Mouse (Mus musculus) hindbrain, embryonic 10.5 days (tissue): Measurements from ENCODE around the gene Zhx3. TPM values are rescaled to one million over a fixed set of nuclear protein-coding genes. Genes with fewer than 3 reads are reported as not detected.

ENCODE experiments used
- DNase-seq: peaks from one replicate; pipeline ENCODE4 v3.0.0-alpha.2; 2017; ENCODE audit warnings: low spot score
- H3K27ac ChIP-seq: fragments of 300-500 bp; sonication (generic); 2 replicates; pipeline ENCODE4 v1.5.1; 2016; ENCODE audit warnings: mild to moderate bottlenecking, moderate library complexity
- H3K27me3 ChIP-seq: fragments of 300-500 bp; sonication (generic); 2 replicates; pipeline ENCODE4 v1.6.1; 2016; ENCODE audit warnings: mild to moderate bottlenecking; ENCODE audit not compliant: poor library complexity, insufficient read depth, severe bottlenecking
- H3K36me3 ChIP-seq: fragments of 300-500 bp; sonication (generic); 2 replicates; pipeline ENCODE4 v1.6.1; 2016; ENCODE audit warnings: mild to moderate bottlenecking, moderate library complexity
- H3K4me1 ChIP-seq: fragments of 300-500 bp; sonication (generic); replicated peaks from 2 replicates; pipeline ENCODE4 v1.6.1; 2016; ENCODE audit warnings: mild to moderate bottlenecking
- H3K4me3 ChIP-seq: fragments of 300-500 bp; sonication (generic); 2 replicates; pipeline ENCODE4 v1.5.1; 2016; ENCODE audit warnings: mild to moderate bottlenecking, moderate library complexity
- H3K9me3 ChIP-seq: fragments of 300-500 bp; sonication (generic); 2 replicates; pipeline ENCODE4 v1.6.1; 2016; ENCODE audit warnings: mild to moderate bottlenecking, moderate library complexity
- WGBS: fragments of 180-500 bp; shearing (Covaris S2); methylation state at CpG from one replicate; pipeline ENCODE4 v1.1.7; 2016; 5-methylcytosine and 5-hydroxymethylcytosine counted together
- polyA plus RNA-seq: library from polyadenylated mRNA; unstranded; fragments of >200 nt; fragmentation: Nextera tagmentation; extraction: Ambion mirVana; gene quantifications from 2 replicates; pipeline ENCODE4 v1.2.1, GENCODE M21; 2016

The Zhx3 gene
- polyA plus RNA-seq, 1 experiment from 2014 or later, result 7.6 TPM

DNA sequence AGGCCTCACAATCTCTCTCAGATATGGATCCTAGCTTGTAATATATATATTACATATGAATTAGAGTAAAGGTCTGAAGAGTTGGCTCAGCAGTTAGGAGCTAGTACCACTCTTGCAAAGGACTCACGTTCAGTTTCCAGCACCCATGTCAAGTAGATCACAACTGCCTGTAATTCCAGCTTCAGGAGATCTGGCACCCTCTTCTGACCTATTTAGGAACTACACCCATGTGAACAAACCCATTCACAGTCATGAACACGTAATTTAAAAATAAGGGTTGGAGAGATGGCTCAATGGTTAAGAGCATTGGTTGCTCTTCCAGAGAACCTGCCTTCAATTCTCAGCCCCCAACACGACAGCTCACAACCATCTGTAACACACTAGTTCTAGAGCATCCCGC is 3.3 kb upstream of the Zhx3 start:
- WGBS, result 77% methylated on average over 4 of the region's 4 CpGs
- no peak for DNase-seq
- Histone ChIP-seq H3K27me3 (no peaks in the 10 kb centered on the region), H3K27ac (no peak overlapping the region), H3K4me1 (peaks cover 10% of the 10 kb centered on the region), H3K4me3 (no peak overlapping the region), H3K36me3 (no peaks in the 10 kb centered on the region), H3K9me3 (no peaks in the 10 kb centered on the region)

DNA sequence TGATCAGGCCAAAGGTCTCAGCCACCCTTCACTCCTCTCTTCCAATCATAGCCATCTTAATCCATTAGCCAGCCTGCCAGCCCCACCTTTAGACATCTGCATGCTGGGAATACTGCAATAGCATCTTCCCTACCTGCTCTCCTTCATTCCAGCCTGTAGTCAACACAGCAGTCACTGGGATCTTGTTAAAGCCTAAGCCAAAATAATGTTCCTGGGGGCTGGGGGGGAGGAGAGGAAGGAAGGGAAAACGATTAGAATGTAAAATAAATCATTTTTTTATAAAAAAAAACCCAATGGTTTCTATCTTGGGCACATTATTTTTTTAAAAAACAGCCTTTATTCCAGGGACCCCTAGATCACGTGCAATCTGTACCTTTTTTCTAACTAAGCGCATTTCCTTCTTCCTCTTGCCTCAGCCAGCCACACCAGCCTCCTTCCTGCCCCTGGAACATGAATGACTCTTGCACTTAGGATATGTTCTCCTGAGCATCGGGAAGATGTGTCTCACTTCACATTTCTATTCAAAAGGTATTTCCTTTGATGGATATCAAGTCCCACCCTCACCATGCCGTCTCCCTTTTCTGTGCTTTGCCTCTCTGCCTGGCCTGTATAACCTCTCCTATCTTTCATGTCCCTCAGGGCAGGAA is 1.6 kb upstream of the Zhx3 start:
- Histone ChIP-seq H3K4me3 (no peak overlapping the region), H3K27me3 (no peaks in the 10 kb centered on the region), H3K27ac (no peak overlapping the region), H3K9me3 (no peaks in the 10 kb centered on the region), H3K36me3 (no peaks in the 10 kb centered on the region), H3K4me1 (peaks cover 10% of the 10 kb centered on the region)
- 86% methylated on average over 5 of the region's 5 CpGs for WGBS
- DNase-seq, result no peak

DNA sequence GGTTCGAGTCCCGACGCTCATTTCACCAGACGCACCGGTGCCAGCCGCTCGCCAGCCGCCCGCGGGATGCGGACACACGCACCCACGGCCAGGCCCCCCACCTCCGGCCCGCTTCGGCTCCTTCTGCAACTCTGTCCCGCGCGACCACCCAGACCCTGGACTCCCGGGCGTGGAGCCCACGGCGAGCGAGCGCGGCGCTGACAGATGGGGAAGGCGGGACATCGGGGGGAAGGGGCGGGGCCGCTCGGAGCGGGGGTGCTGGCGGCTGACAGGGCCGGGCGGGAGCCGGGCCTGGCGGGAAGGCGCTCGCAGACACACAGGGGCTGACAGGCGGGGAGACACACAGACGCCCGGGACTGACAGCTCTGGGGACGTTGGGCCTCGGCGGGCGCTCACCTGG is 403 bp downstream of the Zhx3 start:
- peak; percentile 77 for DNase-seq
- no peaks in the 10 kb centered on the region for H3K9me3 ChIP-seq
- no peaks in the 10 kb centered on the region for H3K36me3 ChIP-seq
- H3K4me1 ChIP-seq, result peaks cover 10% of the 10 kb centered on the region
- H3K4me3 ChIP-seq, result peak overlapping the region; percentile 92
- H3K27me3 ChIP-seq, result no peaks in the 10 kb centered on the region
- under 1% methylated on average over 47 of the region's 47 CpGs for WGBS
- H3K27ac ChIP-seq, result peak overlapping the region; percentile 95

DNA sequence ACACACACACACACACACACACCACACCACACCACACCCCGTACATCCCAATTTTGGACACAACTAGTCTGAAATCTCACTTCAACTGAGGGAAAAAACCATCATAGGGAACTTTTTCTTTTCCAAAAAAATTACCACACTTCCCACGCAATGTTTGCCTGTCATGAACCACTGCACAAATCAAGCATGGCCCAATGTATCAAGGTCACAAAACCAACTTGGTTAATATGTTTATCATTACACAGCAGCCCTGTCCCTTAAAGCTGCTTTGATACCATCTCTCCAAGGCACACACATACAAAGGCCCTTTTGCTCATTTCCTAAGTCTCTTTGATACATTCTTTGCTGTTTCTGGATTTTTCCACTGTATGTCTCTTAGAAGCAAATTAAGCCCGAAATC is 1.5 kb downstream of the Zhx3 start:
- WGBS, result 85% methylated on average over 3 of the region's 3 CpGs
- Histone ChIP-seq H3K9me3 (no peaks in the 10 kb centered on the region), H3K4me1 (peaks cover 10% of the 10 kb centered on the region), H3K4me3 (no peak overlapping the region), H3K27ac (no peak overlapping the region), H3K36me3 (no peaks in the 10 kb centered on the region), H3K27me3 (no peaks in the 10 kb centered on the region)
- no peak for DNase-seq

DNA sequence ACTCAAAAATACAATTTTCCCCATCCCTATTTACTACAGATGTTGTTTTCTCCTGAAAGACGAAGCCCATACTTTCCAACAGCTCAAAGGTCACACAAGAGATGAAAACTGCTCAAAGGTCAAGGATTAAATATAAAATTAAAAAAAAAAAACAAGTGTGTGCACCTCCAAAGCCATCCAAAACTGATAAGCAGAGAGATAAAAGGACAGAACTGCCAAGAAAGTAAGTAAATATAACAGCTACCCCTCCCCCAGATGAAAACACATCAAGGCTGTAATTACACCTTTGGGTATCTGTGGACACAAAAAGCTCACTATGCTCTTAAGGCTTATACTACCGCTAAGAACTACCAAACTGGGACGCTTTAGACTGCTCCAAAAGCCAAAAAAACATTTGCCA is 3.4 kb downstream of the Zhx3 start:
- Histone ChIP-seq H3K9me3 (no peaks in the 10 kb centered on the region), H3K27me3 (no peaks in the 10 kb centered on the region), H3K36me3 (no peaks in the 10 kb centered on the region), H3K27ac (no peak overlapping the region), H3K4me3 (no peak overlapping the region), H3K4me1 (peaks cover 10% of the 10 kb centered on the region)
- DNase-seq, result no peak
- 74% methylated on average over 3 of the region's 3 CpGs for WGBS

DNA sequence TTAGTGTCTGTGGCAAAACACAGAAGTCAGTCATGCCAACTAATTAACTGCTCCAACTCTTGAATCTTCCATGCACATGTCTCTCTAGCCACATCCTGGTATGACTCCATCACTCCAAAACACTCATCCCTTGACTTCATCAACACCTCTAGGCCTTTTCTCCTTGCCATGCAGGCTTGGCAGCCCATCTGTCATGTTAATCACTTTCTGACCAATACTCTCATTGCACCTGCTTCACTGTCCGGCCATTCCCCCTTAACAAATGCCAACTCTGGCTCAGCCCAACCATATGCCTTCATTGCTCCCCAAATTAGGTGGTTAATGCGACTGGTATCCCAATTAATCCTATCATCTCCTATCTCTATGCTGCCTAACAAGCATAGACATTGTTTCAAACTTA is 7.5 kb downstream of the Zhx3 start:
- no peaks in the 10 kb centered on the region for H3K36me3 ChIP-seq
- 76% methylated on average over 2 of the region's 2 CpGs for WGBS

DNA sequence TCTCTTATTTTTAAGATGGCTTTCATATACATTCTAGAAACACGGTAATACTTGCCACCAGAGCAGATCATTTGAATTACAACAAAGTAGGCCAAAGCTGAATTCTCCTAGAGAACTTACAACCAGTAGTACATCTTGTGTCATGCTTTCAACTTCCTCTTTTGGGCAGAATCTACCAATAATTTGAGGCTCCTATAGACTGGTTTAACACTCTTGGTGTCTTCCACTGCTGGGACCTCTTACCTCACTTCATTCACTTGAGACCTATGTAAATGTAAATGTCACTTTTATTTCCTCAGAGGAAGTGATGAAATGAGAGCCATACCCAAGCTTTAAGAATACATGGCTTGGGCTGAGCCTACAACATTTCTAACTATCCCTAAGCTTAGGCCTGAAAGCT is 8.7 kb downstream of the Zhx3 start:
- no peak for DNase-seq
- Histone ChIP-seq H3K27me3 (no peaks in the 10 kb centered on the region), H3K9me3 (no peaks in the 10 kb centered on the region), H3K36me3 (no peaks in the 10 kb centered on the region), H3K4me1 (no peaks in the 10 kb centered on the region), H3K4me3 (no peak overlapping the region), H3K27ac (no peak overlapping the region)
- WGBS, result 86% methylated on average over 1 of the region's 1 CpGs

More for the DNA sequence above, 7.5 kb downstream of the Zhx3 start:
- no peaks in the 10 kb centered on the region for H3K9me3 ChIP-seq
- DNase-seq, result no peak
- H3K4me3 ChIP-seq, result no peak overlapping the region
- no peaks in the 10 kb centered on the region for H3K27me3 ChIP-seq
- H3K4me1 ChIP-seq, result no peaks in the 10 kb centered on the region
- no peak overlapping the region for H3K27ac ChIP-seq

DNA sequence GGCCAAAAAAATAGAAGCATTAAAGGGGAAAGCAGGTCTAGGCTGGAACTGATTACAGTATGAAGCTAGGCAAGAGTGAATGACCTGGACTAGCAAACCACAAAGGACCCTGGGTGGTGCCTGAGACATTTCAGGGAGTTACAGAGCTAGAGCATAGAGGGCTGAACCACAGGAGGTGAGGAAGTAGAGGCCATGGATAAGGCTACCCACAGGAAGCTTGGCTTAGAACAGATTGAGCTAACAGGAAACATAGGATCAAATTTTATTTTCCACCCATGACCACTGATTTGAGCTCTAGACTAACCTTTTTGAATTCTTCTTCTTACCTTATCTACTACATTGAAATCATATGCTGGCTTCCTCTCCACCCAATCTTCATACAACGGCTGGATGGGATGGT is 12.4 kb downstream of the Zhx3 start:
- no peak for DNase-seq
- H3K4me3 ChIP-seq, result no peak overlapping the region
- H3K36me3 ChIP-seq, result no peaks in the 10 kb centered on the region
- H3K9me3 ChIP-seq, result 0 out of 2 replicates have a peak, but pooled peaks cover 2% of the 10 kb centered on the region
- H3K27me3 ChIP-seq, result no peaks in the 10 kb centered on the region
- H3K27ac ChIP-seq, result no peak overlapping the region
- H3K4me1 ChIP-seq, result no peaks in the 10 kb centered on the region
- WGBS, result 85% methylated on average over 1 of the region's 1 CpGs

DNA sequence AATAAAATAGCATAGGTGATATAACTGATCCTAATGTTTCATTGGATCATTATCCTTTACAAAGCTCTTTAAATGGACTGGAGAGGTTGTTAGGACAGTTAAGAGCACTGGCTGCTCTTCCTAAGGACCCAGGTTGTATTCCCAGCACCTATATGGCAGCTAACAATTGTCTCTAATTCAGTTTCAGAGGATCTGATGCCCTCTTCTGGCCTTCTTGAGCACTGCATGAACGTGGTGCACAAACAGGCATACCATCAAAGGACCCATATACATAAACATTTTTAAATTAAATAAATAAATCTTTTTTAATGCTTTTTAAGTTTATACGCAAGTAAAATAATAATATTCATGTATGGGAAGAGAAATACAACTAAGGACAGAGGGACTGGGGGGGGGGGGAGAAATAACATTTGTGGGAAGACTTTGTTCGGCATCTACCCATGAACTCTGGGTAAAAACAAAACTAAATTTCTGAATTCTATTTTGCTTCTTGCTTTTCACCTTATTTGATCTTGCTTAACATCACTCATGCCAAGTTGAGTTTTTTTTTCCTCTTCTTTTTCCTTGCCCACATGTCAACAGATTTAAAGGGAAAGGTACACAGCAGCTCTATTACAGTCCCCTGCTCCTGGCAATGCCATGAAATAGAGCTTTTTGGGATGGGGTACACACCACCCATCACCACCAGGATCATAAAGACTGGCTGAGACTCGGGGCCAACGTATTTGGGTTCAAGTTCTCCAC is 16.3 kb downstream of the Zhx3 start:
- Histone ChIP-seq H3K4me1 (no peaks in the 10 kb centered on the region), H3K9me3 (0 out of 2 replicates have a peak, but pooled peaks cover 2% of the 10 kb centered on the region), H3K27ac (no peak overlapping the region), H3K4me3 (no peak overlapping the region), H3K36me3 (no peaks in the 10 kb centered on the region), H3K27me3 (no peaks in the 10 kb centered on the region)
- WGBS, result 76% methylated on average over 5 of the region's 5 CpGs
- no peak for DNase-seq

DNA sequence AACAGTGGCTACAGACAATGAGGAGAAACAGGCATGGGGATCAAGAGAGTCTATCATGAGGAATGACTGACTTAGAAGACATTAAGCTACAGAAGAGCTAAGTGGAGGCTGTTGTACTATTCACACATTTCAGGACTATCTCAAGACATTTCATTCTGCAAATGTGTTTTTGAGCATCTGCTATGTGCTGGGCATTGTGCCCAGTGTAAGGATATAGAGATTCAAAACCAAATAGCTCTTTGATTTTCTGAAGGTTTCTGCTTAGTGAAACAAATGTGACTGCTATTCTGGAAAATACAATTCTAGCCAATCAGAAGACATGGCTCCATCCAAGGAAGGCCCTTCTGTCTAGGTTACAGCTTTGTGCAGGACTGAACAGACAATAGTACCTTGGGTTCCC is 18.1 kb downstream of the Zhx3 start:
- no peak for DNase-seq
- Histone ChIP-seq H3K27me3 (no peaks in the 10 kb centered on the region), H3K4me3 (no peak overlapping the region), H3K9me3 (0 out of 2 replicates have a peak, but pooled peaks cover 2% of the 10 kb centered on the region), H3K36me3 (no peaks in the 10 kb centered on the region), H3K27ac (no peak overlapping the region), H3K4me1 (no peaks in the 10 kb centered on the region)

DNA sequence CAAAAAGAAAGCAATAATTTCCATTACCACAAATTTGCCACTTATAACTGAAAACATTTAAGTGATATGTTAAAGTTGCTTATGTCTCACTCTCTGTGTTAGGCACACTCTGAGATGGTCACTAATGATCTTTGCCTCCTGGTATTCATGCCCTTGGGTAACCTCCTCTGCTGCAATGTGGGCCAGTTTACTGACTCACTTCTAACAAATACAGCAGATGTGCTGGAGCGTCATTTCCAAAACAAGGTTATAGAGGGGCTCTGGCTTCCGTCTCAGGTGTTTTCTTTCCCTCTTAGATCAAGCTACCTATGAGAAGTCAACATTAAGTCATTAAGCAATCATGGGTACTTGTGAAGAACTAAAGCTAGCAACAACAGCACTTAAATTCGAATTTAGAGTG is 22.4 kb downstream of the Zhx3 start:
- 81% methylated on average over 3 of the region's 3 CpGs for WGBS
- Histone ChIP-seq H3K4me3 (no peak overlapping the region), H3K27ac (no peak overlapping the region), H3K4me1 (no peaks in the 10 kb centered on the region), H3K9me3 (no peaks in the 10 kb centered on the region), H3K36me3 (no peaks in the 10 kb centered on the region), H3K27me3 (no peaks in the 10 kb centered on the region)
- no peak for DNase-seq

DNA sequence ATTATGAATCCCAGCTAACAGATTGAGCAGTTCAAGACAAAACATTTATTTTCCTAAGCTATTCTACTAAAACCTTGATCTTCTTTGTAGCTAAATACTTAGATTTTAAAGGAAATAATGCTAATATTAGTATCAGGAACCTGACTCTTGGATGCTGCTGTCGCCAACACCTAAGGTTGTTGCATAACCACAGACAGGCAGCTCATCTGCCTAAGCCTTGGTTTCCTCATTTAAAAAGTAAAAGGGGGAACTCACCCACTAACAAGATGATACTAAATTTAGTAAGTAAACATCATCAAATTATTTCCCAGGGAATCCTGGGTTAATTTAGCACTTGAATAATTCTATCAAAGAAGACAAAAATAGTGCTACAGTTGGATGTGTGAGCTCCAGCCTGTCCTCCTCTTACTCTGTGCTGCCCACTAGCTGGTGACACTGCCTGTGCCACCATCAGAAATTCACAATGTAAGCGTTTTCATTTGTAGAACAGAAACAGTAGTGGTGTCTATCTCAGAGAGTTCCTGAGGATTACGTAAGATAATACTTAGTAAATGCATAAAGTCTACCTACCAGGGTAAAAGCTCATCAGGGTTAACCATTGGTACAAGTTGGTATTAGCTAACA is 23.1 kb downstream of the Zhx3 start:
- Histone ChIP-seq H3K36me3 (no peaks in the 10 kb centered on the region), H3K27ac (no peak overlapping the region), H3K4me1 (no peaks in the 10 kb centered on the region), H3K9me3 (no peaks in the 10 kb centered on the region), H3K27me3 (no peaks in the 10 kb centered on the region), H3K4me3 (no peak overlapping the region)
- DNase-seq, result no peak
- WGBS, result 82% methylated on average over 3 of the region's 3 CpGs

DNA sequence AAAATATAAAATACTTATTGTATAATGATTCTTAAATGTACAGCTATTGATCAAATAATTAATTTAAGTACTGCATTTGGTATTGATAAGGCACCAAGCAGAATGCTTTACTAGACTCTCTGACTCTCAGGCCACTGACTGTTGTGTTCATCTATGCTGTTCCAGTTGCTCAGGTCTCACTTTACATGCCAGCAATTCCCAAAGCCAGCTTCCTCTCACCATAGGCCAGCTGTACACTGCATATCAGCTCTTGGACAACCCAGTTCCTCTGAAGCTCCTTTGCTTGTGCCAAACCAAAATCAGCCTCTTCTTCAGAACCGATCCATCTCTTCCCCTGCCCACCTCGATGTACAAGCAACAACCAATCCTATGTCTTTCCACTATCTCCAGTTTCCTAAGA is 24.6 kb downstream of the Zhx3 start:
- Histone ChIP-seq H3K4me3 (no peak overlapping the region), H3K27ac (no peak overlapping the region), H3K4me1 (no peaks in the 10 kb centered on the region), H3K36me3 (no peaks in the 10 kb centered on the region), H3K27me3 (no peaks in the 10 kb centered on the region), H3K9me3 (no peaks in the 10 kb centered on the region)
- WGBS, result 91% methylated on average over 2 of the region's 2 CpGs
- no peak for DNase-seq
